Mouse (Mus musculus) MEL (cell line): ENCODE measurements at regions not wholly inside any gene's neighbourhood (a gene's known extent, or its start where the extent isn't known, plus 50 kb on each side); places are given as distances from the start of the nearest gene placed in this dataset.

ENCODE experiments used
- ELF1 ChIP-seq: IDR thresholded peaks from 2 replicates; pipeline ENCODE4 v1.6.1; 2014; ENCODE audit warnings: low read depth, mild to moderate bottlenecking, inconsistent platforms, low read length, improper control_type of control experiment, moderate library complexity
- GABPA ChIP-seq: IDR thresholded peaks from 2 replicates; pipeline ENCODE4 v1.6.1; 2012; ENCODE audit warnings: low read depth, mild to moderate bottlenecking, inconsistent platforms, low read length, improper control_type of control experiment, moderate library complexity
- KAT2A ChIP-seq: conservative IDR thresholded peaks from 2 replicates; pipeline ENCODE4 v1.6.1; 2012; ENCODE audit warnings: low read depth, low read length, improper control_type of control experiment, inconsistent platforms
- RAD21 ChIP-seq: IDR thresholded peaks from 2 replicates; pipeline ENCODE4 v1.6.1; 2011; ENCODE audit warnings: mild to moderate bottlenecking, low read depth, low read length, improper control_type of control experiment

GRCm38 (mm10) chr1:121708301-121708700 is 140.5 kb upstream of the Ddx18 start:
- no peak for TF ChIP-seq RAD21
- no peak for TF ChIP-seq ELF1
- TF ChIP-seq GABPA: no peak
- no peak for TF ChIP-seq KAT2A
